Mouse (Mus musculus) cerebellum, postnatal 36 days (tissue): ENCODE results near the gene Olfr1259.
"Not testable (repeated sequence)": the region's sequence is repeated elsewhere in the genome, so short reads cannot be mapped to it uniquely, and the experiment has no call there.

Source experiments
- DNase-seq, 2 experiments: peaks; one replicate each; pipeline ENCODE4 v3.0.0; 2021 to 2022; ENCODE audit warnings: mixed read lengths in 2 of 2

Olfr1259 gene

GRCm38 (mm10) chr2:89948564-89948963, at the start of gene Olfr1259:
Gene Olfr1259, minus strand, starts transcription at chr2:89948664.
- DNase-seq, result no peak

GRCm38 (mm10) chr2:89990921-89991320, 42.5 kb upstream of the Olfr1259 start, which contains the start of gene Olfr1261:
Gene Olfr1261, plus strand, starts transcription at chr2:89991221.
- DNase-seq, result no peak

GRCm38 (mm10) chr2:89977709-89978108, 29.2 kb upstream of the Olfr1259 start:
- DNase-seq, result no peak

GRCm38 (mm10) chr2:89974184-89974583, 25.7 kb upstream of the Olfr1259 start, which contains the start of gene Olfr1260:
Gene Olfr1260, plus strand, starts transcription at chr2:89974340.
- no peak for DNase-seq

GRCm38 (mm10) chr2:89927009-89927408, 21.5 kb downstream of the Olfr1259 start, which contains the start of gene Olfr1258:
Gene Olfr1258, plus strand, starts transcription at chr2:89927309.
- DNase-seq, result no peak

GRCm38 (mm10) chr2:89912616-89913015, 35.8 kb downstream of the Olfr1259 start:
- not testable (repeated sequence) for DNase-seq
